Mouse (Mus musculus) adrenal gland (tissue): Measurements from ENCODE around the gene Sacs.

Experiments used
- intact Hi-C: fragments of 180-260 bp; cut with DNase I; formaldehyde crosslinking; loops from one replicate; pipeline ENCODE4 v1.15.1; 2025

Gene Sacs

DNA sequence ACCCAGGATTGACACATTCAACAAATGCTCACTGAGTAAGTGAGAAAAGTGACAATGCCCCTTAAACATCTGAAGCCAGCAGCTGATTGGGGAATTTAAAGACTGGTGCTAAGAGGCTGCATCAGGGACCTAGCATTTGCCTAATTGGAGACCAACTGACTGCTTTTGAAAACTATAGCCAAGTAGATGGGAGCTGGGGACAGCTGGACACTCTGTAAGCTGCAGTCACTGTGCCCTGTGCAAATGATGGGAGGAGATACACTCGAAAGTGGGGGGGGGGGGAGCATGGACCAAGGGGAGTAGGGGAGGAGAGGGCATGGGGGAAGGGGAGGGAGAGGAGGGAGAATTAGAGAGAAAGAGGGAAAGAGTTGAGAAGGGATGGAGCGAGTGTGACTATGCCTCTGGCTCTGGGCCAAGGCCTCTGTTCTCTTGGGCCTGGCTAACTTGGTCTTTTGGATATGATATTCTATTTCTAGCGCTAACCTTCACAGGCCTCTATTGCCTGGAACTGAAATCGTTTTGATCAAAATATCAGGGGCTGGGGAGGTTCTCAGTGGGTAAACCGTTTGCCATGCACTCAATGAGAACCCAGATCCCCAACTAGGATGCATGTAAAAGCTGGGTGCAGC is 97.7 kb downstream of the Sacs start:
- intact Hi-C loops = no loop called here

DNA sequence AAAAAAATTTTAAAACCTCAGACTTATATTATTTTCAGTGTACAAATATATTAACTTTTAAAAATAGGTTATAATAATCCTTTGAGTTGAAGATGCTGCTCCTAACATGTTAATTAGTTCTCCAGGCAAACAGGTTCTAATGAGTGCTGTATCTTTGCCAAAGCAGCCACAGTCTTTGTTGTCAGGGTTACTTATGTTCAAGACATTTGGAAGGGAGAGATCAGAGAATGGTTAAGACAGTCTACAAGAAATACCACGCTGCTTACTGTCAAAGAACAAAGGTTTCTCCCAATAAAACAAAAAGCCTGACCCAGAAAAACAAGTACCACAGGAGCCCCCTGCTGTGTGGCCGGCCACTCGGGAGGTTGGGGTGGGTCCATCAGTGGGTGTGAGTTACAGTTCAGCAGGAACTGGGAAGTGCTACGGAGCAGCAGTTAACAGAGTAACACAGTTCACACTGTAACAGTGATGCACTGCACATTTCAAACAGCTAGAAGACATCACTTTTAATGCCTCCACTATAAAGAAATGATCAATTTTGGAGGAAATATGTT is 98.9 kb downstream of the Sacs start:
- intact Hi-C loops = no loop called here

DNA sequence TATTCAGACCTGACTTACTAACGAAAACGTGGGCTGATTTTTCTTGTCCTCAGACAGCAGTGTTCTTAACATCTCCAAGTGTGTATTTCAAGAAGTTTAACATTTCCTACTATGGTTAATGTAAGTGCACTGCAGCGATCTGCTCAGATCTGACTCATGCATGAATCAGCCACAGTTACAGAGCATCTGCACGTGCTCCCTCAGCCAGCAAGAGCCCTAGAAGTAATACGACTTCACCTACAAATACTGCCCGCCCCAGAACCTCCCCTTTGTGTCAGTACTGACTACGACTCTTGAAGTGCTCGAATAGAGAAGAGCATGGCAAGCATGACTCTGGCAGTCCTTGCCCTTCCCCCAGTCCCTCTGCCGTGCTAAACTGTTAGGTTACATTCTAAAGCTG is 100.5 kb downstream of the Sacs start:
- intact Hi-C loops = no loop called here

DNA sequence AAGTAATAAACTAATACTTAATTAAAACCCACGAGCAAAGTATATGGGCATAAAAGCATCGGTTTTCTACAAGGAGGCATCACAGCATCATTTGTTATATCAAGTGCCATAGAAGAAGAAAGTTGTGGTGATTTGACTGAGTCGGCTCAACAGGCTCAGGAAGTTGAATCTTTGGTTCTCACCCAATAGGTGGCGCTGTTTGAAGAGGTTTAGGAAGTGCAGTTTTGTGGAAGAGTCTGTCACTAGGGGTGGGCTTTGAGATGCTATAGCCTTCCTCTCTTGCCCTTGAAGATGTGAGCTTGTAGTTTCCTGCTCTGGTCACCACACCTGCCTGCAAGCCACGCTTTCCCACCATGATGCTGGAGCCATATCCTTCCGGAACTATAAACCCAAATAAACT is 104.4 kb downstream of the Sacs start:
- intact Hi-C loops = loop anchor here (5.0 kb wide), 1 partner anchor 55 kb away; no protein-coding TSS in a partner anchor

DNA sequence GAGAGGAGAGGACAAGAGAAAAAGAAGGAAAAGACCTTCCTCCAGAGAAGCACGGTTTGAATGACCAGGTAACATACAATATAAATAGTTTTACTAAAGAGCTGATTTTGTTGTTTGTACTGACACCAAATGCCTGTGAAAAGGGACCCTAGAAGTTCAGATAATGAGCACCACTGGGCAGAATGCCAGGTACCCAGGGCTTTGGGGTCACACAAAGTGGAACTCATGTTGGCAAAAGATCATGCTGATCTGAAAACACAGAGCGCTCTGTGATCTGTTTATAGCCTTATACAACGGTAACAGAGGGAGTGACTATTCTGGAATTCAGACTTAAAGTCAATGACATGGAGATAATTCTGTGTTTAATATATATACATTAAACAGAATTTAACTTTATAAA is 108.2 kb downstream of the Sacs start:
- intact Hi-C loops = no loop called here

DNA sequence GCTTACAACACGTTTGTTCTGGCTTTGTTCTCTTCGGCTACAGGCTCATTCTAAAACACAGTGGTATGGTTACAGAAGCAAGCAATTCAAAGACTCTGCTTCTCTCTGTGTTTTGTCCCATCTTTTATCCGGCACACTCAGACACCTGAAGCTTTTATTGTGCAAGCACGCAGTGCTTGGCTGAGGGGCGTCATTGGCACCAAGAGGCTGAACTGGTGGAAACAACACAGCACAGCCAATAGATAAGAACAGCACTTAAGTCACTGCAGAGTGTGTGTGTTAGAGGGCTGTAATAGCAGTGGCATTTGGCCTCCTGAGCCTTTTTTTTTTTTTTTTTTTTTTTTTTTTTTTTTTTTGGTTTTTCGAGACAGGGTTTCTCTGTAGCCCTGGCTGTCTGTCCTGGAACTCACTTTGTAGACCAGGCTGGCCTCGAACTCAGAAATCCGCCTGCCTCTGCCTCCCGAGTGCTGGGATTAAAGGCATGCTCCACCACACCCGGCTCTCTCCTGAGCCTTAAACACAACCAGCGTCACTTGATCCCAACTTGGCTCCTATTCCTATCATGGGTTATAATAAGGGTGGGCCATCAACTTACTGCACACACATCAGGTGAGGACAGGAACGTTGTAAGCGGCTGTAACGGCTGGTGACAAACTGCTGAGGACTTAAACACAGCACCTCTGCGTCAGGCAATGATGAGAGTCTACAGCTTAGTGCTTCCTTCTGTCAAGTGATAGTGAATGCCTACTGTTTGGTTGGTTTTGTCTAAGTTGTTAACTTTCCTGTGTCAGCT is 114.5 kb downstream of the Sacs start:
- intact Hi-C loops = no loop called here

DNA sequence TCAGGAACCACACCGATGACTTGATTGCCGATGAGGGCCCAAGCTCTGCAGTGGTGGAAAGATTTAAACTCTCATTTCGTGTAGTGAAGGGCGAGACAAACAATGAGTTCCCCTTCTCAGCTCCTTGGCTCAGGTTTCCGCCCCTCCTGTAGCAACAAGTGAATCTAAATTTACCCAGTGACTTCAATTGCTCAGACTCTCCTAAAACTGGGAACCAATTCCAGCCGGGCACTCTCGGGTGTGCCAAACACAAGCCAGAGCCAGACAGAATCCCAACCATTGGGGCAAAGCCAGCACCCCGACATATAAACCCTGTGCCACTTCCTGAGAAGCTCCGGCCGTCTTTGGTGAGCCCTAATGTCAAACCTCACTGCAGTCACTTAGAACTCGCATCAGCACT is 120.1 kb downstream of the Sacs start, which contains the start of gene Sgcg:
TSS of gene Sgcg (minus strand) at position 139 of the 400 bp plus-strand sequence.
- intact Hi-C loops = no loop called here

DNA sequence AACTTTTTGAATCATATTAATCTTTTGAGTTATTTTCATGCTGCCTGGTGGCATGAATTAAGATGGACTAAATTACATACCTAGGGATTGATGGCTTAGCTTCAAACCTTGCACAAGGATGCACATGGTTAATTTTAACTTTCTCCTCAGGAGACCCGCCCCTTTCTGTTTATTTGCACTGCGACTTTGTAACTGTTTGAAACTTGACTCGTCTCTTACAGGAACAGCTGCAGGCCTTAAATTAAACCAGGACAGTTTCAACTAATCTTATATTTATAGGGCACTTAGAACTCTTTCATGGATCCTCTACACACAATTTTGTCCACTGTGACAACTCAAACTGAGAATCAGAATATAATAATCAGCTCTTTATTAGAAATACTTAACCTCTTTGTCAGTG is 120.8 kb downstream of the Sacs start:
- intact Hi-C loops = no loop called here

DNA sequence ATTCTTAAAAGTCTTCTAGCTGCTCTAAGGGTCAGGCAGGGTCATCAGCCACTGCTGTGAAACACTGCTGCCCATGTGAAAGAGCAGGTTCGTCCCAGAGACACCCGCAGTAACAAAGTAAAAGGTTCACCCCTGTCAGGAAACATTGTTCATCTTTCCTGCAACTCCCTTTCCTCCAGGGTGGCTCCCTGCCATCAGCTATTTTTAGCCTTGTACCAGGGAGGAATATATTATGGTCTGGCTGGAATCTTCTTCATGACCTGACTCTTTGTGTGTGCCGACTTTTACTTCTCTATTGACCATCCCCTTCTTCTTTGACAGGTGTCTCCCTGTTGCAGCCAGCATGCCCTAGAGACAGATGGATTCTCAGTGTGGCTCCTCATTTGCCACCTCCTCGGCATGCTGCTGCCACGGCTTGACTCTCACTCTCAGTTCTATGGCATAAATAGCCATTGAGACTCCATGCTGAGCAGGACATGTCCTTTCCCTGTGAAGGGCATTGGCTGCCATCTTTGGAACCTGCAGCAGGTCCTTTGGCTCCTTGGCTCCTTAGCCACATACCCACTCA is 129.7 kb downstream of the Sacs start:
- intact Hi-C loops = no loop called here

DNA sequence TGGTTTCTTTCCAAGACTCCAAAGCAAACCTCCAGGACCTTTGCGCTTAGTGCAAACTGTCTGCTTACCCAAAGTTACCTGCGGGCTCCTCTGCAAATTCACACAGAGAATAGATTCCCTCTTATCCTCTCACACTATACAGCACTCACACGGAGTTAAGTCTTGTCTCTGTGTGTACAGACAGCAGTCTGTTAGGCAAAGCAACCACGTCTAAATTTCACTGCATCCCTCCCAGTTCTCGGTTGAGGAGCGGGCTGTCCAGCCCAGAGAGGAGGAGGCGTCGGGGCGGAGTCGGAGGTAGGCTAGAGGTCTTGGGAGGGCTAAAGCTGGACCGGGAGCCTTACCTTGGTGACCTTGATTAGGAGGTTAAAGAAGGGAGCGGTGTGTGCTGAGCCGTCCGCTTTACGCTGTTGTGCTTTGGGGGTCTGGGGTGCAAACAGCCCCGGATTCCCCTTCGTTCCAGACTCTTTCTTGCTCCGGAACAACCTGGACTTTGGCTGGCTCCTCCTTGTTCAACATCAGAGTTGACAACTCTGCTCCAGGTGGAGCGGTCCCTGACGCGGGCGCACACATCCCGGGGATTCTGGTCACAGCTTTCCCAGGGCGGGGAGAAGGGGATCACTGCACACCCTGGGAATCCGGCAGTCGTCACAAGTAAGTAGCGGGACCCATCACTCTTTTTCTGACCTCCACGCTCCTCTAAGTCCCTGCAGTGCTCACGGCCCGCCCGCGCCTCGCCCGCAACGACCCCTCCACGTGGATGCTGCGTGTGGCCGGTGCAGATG is 136.3 kb downstream of the Sacs start:
- intact Hi-C loops = no loop called here

DNA sequence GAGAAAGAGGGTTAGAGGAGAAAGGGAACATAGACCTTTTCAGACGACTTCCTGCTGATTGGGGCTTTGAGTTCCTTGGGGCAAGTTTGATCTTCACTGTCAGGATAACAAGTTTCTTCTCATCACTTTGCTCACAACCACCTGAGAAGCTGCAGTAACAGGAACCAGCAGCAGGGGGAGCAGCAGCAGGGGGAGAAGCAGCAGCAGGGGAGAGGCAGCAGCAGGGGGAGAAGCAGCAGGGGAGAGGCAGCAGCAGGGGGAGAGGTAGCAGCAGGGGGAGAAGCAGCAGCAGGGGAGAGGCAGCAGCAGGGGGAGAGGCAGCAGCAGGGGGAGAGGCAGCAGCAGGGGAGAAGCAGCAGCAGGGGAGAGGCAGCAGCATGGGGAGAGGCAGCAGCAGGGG is 139.0 kb downstream of the Sacs start:
- intact Hi-C loops = loop anchor here (2.0 kb wide), 1 partner anchor 18 kb away; no protein-coding TSS in a partner anchor

DNA sequence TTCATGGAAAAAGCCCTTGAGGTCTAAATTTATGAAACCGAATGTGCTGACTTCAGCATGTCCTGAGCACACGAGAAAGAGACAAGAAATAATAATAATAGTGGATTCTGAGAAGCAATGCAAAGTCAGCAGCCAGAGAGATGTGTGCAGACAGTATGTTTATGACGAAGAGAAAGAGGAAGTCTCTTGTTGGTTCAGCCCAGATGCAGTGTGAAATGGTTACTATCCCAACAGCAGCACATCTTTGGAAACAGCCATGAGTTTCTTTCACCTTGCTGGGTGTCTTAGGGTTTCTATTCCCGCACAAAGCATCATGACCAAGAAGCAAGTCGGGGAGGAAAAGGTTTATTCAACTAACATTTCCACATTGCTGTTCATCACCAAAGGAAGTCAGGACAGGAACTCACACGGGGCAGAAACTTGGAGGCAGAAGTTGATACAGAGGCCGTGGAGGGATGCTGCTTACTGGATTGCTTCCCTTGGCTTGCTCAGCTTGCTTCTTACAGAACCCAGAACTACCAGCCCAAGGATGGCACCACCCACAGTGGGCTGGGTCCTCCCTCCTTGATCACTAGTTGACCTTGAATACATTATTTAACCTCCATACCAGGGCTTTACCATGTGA is 140.5 kb downstream of the Sacs start:
- intact Hi-C loops = no loop called here

DNA sequence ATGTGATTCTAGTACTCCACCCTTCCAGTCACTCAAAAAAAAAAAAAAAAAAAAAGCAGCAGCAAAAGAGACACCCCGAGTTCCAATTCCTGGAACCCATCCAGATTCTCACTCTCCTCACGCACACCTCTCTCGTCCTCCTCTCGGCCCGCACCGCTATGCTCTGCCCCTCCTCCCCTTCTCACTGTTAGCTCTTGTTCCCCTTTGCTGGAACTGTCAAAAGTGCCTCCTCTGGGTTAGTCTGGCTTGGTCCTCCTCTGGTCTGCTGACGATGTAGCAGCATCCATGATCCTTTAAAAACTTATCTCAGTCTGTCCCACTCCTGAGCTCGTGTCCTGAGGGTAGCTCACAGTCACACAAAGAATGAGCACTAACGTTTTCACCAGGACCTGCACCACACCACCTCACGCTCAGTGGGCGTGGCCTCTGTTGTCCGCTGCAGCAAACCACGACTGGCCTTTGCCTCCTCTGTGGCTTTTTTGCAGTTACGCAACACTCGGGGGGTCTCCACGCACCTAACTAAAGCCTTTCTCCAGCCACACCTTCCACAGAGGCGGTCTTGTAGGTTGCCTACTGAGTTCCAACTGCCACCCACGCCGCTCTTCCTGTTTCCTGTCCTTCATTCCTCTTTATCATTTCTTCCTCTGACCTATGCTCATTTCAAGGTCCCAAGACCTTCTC is 150.5 kb downstream of the Sacs start:
- intact Hi-C loops = no loop called here
